Mouse (Mus musculus): ENCODE measurements around the gene Rps29.

Gene Rps29

DNA sequence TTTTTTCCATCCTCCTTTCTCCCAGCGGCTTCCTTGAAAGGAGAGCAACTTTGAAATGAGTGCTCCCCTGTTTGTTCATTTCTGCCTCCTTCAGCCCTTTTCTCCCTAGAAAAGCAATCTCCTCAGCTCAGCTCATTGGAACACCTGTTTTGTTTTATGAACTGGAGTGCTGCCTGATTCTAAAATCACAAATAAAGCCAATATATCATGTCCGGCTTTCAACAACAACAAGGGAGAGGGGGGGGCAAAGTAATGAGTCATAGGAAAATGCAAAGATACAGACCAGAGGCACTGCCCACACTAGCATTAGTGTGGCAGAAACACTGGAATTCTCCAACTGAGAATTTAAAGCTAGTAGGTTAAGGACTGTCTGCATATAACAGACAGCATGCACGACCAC, 31.4 kb downstream of the Rps29 start:
- no peak for DNase-seq

DNA sequence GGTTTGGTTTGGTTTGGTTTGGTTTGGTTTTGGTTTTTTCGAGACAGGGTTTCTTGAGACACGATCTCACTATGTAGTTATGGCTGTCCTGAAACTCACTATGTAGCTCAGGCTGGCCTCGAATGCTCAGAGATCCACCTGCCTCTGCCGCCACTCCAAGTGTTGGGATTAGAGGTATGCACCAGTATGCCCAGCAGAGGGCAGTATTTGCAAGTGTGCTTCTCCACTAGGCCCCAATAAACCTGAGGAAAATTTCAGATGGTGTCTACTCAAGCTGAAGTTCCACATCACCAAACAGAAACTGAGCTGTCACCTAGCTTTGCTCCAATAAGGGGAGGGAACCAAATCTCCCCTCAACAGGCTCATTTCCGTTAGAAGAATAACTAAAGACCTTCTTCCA, 31.8 kb downstream of the Rps29 start:
- no peak for DNase-seq

DNA sequence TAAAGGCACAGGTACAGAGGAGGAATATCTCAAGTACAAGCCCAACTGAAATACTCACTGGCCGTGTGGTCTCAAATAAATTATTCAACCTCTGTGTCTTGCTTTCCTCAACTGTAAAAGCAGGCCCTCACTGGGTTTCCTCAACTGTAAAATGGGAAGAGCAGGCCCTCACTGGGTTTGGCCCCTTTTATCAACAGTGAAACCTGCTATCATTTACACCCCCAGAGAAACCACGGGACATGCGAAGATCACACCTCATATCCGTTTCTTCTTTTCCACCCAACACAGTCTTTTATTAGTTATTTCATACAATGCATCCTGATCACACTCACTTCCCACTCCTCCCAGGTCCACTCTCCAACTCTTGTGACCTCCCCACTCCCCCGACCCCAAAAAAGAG, 33.9 kb downstream of the Rps29 start:
- no peak for DNase-seq

DNA sequence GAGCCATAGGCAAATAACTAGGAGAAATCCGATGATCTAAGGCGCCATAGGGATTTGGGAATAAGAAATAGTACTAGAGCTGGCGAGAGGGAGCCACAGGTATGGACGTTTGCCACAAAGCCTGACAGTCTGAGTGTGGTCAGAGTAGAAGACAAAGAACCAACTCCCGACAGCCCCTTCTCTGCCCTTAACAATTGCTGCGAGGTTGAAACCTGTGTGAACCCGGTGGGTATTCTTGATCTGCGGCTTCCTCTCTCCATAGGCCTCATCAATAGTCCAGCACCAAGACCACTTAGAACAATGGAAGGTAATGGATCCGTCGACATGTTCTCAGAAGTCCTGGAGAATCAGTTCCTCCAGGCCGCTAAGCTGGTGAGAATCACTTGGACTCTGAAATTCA, 36.2 kb downstream of the Rps29 start:
- no peak for DNase-seq

DNA sequence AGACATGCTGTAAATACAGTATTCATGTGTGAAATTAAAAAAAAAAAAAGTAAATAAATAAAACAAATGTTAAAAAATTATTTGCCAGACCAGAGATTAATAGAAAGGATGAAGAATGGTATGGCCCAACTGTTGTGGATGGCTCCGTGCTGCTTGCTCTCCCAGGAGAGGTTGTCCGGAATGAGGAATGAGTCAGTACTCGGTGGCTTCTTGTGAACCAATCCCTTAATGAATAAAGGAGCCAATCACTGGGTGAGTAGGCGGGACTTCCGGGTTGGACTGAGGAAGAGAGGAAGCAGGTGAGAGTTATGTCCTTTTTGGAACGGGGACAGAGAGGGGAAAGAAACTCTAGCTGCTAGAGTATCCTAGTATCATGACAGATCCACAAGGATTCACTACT, 39.1 kb downstream of the Rps29 start:
- DNase-seq, result no peak

Measured in right cerebral cortex, postnatal 14 days (tissue).